Mouse (Mus musculus) embryonic facial prominence, embryonic 14.5 days (tissue): ENCODE results near the gene Pnp2. TPM values are rescaled to one million over a fixed set of nuclear protein-coding genes. Genes with fewer than 3 reads are reported as not detected.
A peak's percentile ranks its signal among the peaks of the same experiment; 100 is the strongest.
"Not testable (repeated sequence)": the region's sequence is repeated elsewhere in the genome, so short reads cannot be mapped to it uniquely, and the experiment has no call there.

Experiments used
- ATAC-seq: fragments of 200-750 bp; cut with Nextera tagmentation; 2 replicates; pipeline ENCODE4 v1.8.0; 2017; ENCODE audit warnings: low read depth, moderate number of reproducible peaks, moderate TSS enrichment
- DNase-seq: peaks from one replicate; pipeline ENCODE4 v3.0.0-alpha.2; 2015; ENCODE audit warnings: low spot score
- H3K27ac ChIP-seq: fragments of 300-500 bp; sonication (generic); replicated peaks from 2 replicates; pipeline ENCODE4 v1.5.1; 2014; ENCODE audit warnings: low read depth, mild to moderate bottlenecking, low read length, moderate library complexity
- H3K27me3 ChIP-seq: fragments of 300-500 bp; sonication (generic); replicated peaks from 2 replicates; pipeline ENCODE4 v1.6.1; 2014; ENCODE audit warnings: low read length; ENCODE audit not compliant: control insufficient read depth, insufficient read depth
- H3K36me3 ChIP-seq: fragments of 300-500 bp; sonication (generic); 2 replicates; pipeline ENCODE4 v1.6.1; 2014; ENCODE audit warnings: low read length, mixed read lengths; ENCODE audit not compliant: control insufficient read depth, insufficient read depth
- H3K4me1 ChIP-seq: fragments of 300-500 bp; sonication (generic); 2 replicates; pipeline ENCODE4 v1.6.1; 2014; ENCODE audit warnings: antibody characterized with exemption, low read length; ENCODE audit not compliant: control insufficient read depth, insufficient read depth
- H3K4me2 ChIP-seq: fragments of 300-500 bp; sonication (generic); 2 replicates; pipeline ENCODE4 v1.6.1; 2014; ENCODE audit warnings: low read depth, mild to moderate bottlenecking, low read length, moderate library complexity, mixed read lengths
- H3K4me3 ChIP-seq: fragments of 300-500 bp; sonication (generic); 2 replicates; pipeline ENCODE4 v1.5.1; 2014; ENCODE audit warnings: low read depth, mild to moderate bottlenecking, low read length
- H3K9ac ChIP-seq: fragments of 300-500 bp; sonication (generic); 2 replicates; pipeline ENCODE4 v1.6.1; 2014; ENCODE audit warnings: low read depth, mild to moderate bottlenecking, low read length, moderate library complexity, mixed read lengths
- H3K9me3 ChIP-seq: fragments of 300-500 bp; sonication (generic); 2 replicates; pipeline ENCODE4 v1.6.1; 2016; ENCODE audit warnings: low read length; ENCODE audit not compliant: control insufficient read depth
- WGBS: fragments of 180-500 bp; shearing (Covaris S2); extraction: QIAGEN DNeasy Blood & Tissue Kit; methylation state at CpG from one replicate; pipeline ENCODE4 v1.1.7; 2014; 5-methylcytosine and 5-hydroxymethylcytosine counted together
- polyA plus RNA-seq: library from polyadenylated mRNA; unstranded; fragments of >200 nt; fragmentation: Nextera tagmentation; extraction: Ambion mirVana; gene quantifications from 2 replicates; pipeline ENCODE4 v1.2.1, GENCODE M21; 2014

Pnp2 gene
- polyA plus RNA-seq, 1 experiment from 2014 or later = 0.45 TPM

GRCm38 (mm10) chr14:50930377-50930753, 25.4 kb upstream of the Pnp2 start:
- peak overlapping the region; percentile 82 for H3K4me2 ChIP-seq
- H3K9ac ChIP-seq = peak overlapping the region; percentile 96
- peaks cover 35% of the 10 kb centered on the region for H3K36me3 ChIP-seq
- 1% methylated on average over 28 of the region's 38 CpGs for WGBS
- H3K9me3 ChIP-seq = no peaks in the 10 kb centered on the region
- H3K4me1 ChIP-seq = 0 out of 2 replicates have a peak, but pooled peaks cover 10% of the 10 kb centered on the region
- peak overlapping the region; percentile 84 for H3K27ac ChIP-seq
- H3K27me3 ChIP-seq = no peaks in the 10 kb centered on the region
- H3K4me3 ChIP-seq = peak overlapping the region; percentile 83
- ATAC-seq = peak; percentile 20
- DNase-seq = peak; percentile 30

- Histone ChIP-seq H3K4me3 (peak within 1 kb of the TSS; percentile 83), H3K4me2 (peak within 1 kb of the TSS; percentile 82), H3K9me3 (no peaks in the 10 kb centered on the region), H3K36me3 (peaks cover 35% of the 10 kb centered on the region), H3K27ac (peak within 1 kb of the TSS; percentile 92), H3K4me1 (0 out of 2 replicates have a peak, but pooled peaks cover 8% of the 10 kb centered on the region), H3K27me3 (no peaks in the 10 kb centered on the region), H3K9ac (peak within 1 kb of the TSS; percentile 96)
- WGBS = under 1% methylated on average over 42 of the region's 68 CpGs
- ATAC-seq (peak; percentile 100), DNase-seq (peak; percentile 100)
These were observed 24.9 kb upstream of the Pnp2 start, which contains the start of the genes Pip4p1 and Pnp for GRCm38 (mm10) chr14:50930754-50931492. TSS of gene Pip4p1 (minus strand) at chr14:50930856. TSS of gene Pnp (plus strand) at chr14:50931082.

DNA sequence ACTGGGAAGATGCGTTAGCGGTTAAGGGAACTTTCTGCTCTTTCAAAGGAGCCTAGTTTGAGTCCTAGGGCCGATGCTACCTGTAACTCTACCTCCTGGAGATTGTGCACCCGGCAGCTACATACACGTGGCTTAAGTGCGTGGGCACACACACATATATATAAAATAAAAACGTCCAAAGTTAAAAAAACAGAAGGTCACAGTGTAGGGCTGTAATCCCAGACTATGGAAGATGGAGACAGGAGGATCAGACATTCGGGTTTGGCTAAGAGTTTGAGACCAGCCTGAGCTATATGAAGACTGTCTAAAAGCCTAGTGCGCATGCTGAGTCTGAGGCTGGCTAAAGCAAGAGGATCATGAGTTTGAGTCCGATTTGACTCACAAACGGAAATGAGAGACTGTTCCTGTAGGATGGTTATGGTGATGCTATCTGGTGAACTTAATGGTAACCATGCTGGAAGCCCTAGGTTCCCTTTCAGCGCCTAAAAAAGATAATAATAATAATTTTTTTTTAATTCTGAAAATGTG, 24.2 kb upstream of the Pnp2 start:
- H3K27ac ChIP-seq = peak overlapping the region; percentile 92
- 10% methylated on average over 12 of the region's 12 CpGs for WGBS

DNA sequence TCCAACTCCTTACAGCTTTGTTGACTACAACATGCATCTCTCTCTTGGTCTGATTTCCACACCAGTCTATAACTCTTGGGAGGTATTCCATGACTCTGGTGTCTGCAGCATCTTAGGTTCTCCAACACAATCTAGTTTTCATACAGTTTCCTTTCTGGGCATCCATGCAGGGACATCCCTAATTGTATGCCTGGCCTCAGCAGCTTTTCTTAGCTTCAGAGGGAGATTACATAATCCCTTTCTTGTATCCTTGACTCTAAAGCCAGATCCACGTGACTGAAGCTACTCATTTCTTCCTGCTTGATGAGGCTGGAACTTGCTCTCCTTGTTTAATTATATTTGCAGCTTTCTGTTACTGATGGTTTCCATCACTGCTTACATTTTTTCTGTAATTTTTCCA, 19.1 kb upstream of the Pnp2 start:
- Histone ChIP-seq H3K36me3 (no peaks in the 10 kb centered on the region), H3K4me3 (no peak overlapping the region), H3K27ac (no peak overlapping the region), H3K27me3 (no peaks in the 10 kb centered on the region), H3K4me1 (no peaks in the 10 kb centered on the region), H3K9ac (no peak overlapping the region), H3K9me3 (no peaks in the 10 kb centered on the region), H3K4me2 (no peak overlapping the region)
- no peak for ATAC-seq
- no peak for DNase-seq
- 57% methylated on average over 1 of the region's 1 CpGs for whole genome bisulfite sequencing

More for the DNA sequence above, 24.2 kb upstream of the Pnp2 start:
- Histone ChIP-seq H3K4me1 (0 out of 2 replicates have a peak, but pooled peaks cover 5% of the 10 kb centered on the region), H3K4me2 (peak overlapping the region; percentile 71), H3K4me3 (peak overlapping the region; percentile 83), H3K27me3 (no peaks in the 10 kb centered on the region), H3K36me3 (peaks cover 29% of the 10 kb centered on the region), H3K9me3 (no peaks in the 10 kb centered on the region), H3K9ac (peak overlapping the region; percentile 69)
- ATAC-seq (no peak), DNase-seq (no peak)

GRCm38 (mm10) chr14:50938119-50938908, 17.5 kb upstream of the Pnp2 start:
- no peaks in the 10 kb centered on the region for H3K36me3 ChIP-seq
- H3K4me1 ChIP-seq = no peaks in the 10 kb centered on the region
- H3K4me2 ChIP-seq = no peak overlapping the region
- DNase-seq (no peak), ATAC-seq (no peak)
- H3K4me3 ChIP-seq = no peak overlapping the region
- H3K27ac ChIP-seq = no peak overlapping the region
- 85% methylated on average over 3 of the region's 3 CpGs for WGBS
- H3K9ac ChIP-seq = no peak overlapping the region
- no peaks in the 10 kb centered on the region for H3K9me3 ChIP-seq
- H3K27me3 ChIP-seq = no peaks in the 10 kb centered on the region

DNA sequence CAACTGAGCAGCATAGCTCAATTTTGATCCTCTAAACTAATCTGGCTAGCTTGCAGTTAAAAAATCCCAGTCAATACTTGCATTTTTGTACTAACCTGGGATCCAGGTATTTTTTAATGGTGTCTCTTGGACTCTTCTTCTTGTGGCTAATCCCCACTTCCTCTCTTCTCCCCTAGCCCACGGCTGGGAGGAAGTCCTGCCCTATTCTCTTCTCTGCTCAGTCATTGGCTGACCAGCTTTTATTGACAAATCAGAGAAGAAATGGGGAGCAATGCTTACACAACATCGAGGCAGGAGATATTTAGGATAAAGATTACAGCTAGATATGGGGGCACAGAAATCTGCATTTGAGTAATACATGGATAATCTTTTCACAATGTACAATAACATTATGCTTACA, 16.9 kb upstream of the Pnp2 start:
- no peak overlapping the region for H3K9ac ChIP-seq
- no peaks in the 10 kb centered on the region for H3K36me3 ChIP-seq
- no peaks in the 10 kb centered on the region for H3K27me3 ChIP-seq
- ATAC-seq (no peak), DNase-seq (no peak)
- no peak overlapping the region for H3K4me3 ChIP-seq
- H3K9me3 ChIP-seq = no peaks in the 10 kb centered on the region
- H3K4me2 ChIP-seq = no peak overlapping the region
- H3K27ac ChIP-seq = no peak overlapping the region
- no peaks in the 10 kb centered on the region for H3K4me1 ChIP-seq
- 48% methylated on average over 2 of the region's 2 CpGs for WGBS

- peaks cover 4% of the 10 kb centered on the region for H3K4me1 ChIP-seq
- ATAC-seq (peak; percentile 99), DNase-seq (peak; percentile 97)
- peak within 1 kb of the TSS; percentile 65 for H3K9ac ChIP-seq
- peak within 1 kb of the TSS; percentile 54 for H3K4me3 ChIP-seq
- peak within 1 kb of the TSS; percentile 66 for H3K4me2 ChIP-seq
- H3K27me3 ChIP-seq = no peaks in the 10 kb centered on the region
- no peaks in the 10 kb centered on the region for H3K9me3 ChIP-seq
- H3K27ac ChIP-seq = peak within 1 kb of the TSS; percentile 88
- no peaks in the 10 kb centered on the region for H3K36me3 ChIP-seq
- WGBS = 16% methylated on average over 31 of the region's 31 CpGs
These were observed 11.7 kb upstream of the Pnp2 start, which contains the start of gene Gm49342 for GRCm38 (mm10) chr14:50943932-50944667. TSS of gene Gm49342 (plus strand) at chr14:50944517.

- not testable (repeated sequence) for H3K27me3 ChIP-seq, H3K4me1 ChIP-seq, H3K9me3 ChIP-seq, H3K36me3 ChIP-seq
- WGBS = under 1% methylated on average over 15 of the region's 15 CpGs
- H3K27ac ChIP-seq = peak overlapping the region; percentile 88
- H3K4me2 ChIP-seq = peak overlapping the region; percentile 66
- DNase-seq = peak; percentile 52
- ATAC-seq = peak; percentile 97
- H3K9ac ChIP-seq = peak overlapping the region; percentile 65
- peak overlapping the region; percentile 54 for H3K4me3 ChIP-seq
These were observed 11.1 kb upstream of the Pnp2 start for GRCm38 (mm10) chr14:50944668-50945033.
